Mouse (Mus musculus) embryonic facial prominence, embryonic 10.5 days (tissue): Measurements from ENCODE around the gene Cyp3a13. TPM values are rescaled to one million over a fixed set of nuclear protein-coding genes. Genes with fewer than 3 reads are reported as not detected.
"Not testable (repeated sequence)": the region's sequence is repeated elsewhere in the genome, so short reads cannot be mapped to it uniquely, and the experiment has no call there.

ENCODE experiments used
- DNase-seq: peaks from one replicate; pipeline ENCODE4 v3.0.0-alpha.2; 2017; ENCODE audit warnings: low spot score
- H3K27ac ChIP-seq: fragments of 300-500 bp; sonication (generic); replicated peaks from 2 replicates; pipeline ENCODE4 v1.5.1; 2016; ENCODE audit warnings: mild to moderate bottlenecking
- H3K27me3 ChIP-seq: fragments of 300-500 bp; sonication (generic); replicated peaks from 2 replicates; pipeline ENCODE4 v1.6.1; 2016; ENCODE audit warnings: low read depth, mild to moderate bottlenecking; ENCODE audit not compliant: poor library complexity, severe bottlenecking
- H3K36me3 ChIP-seq: fragments of 300-500 bp; sonication (generic); replicated peaks from 2 replicates; pipeline ENCODE4 v1.6.1; 2016; ENCODE audit warnings: mild to moderate bottlenecking, moderate library complexity
- H3K4me1 ChIP-seq: fragments of 300-500 bp; sonication (generic); 2 replicates; pipeline ENCODE4 v1.6.1; 2016
- H3K4me3 ChIP-seq: fragments of 300-500 bp; sonication (generic); 2 replicates; pipeline ENCODE4 v1.5.1; 2016; ENCODE audit warnings: mild to moderate bottlenecking, moderate library complexity
- H3K9me3 ChIP-seq: fragments of 300-500 bp; sonication (generic); 2 replicates; pipeline ENCODE4 v1.6.1; 2016; ENCODE audit warnings: mild to moderate bottlenecking
- WGBS: fragments of 180-500 bp; shearing (Covaris S2); methylation state at CpG from one replicate; pipeline ENCODE4 v1.1.7; 2016; 5-methylcytosine and 5-hydroxymethylcytosine counted together
- polyA plus RNA-seq: library from polyadenylated mRNA; unstranded; fragments of >200 nt; fragmentation: Nextera tagmentation; extraction: Ambion mirVana; gene quantifications from 2 replicates; pipeline ENCODE4 v1.2.1, GENCODE M21; 2016

Cyp3a13 gene
- polyA plus RNA-seq, 1 experiment from 2014 or later, result not detected

DNA sequence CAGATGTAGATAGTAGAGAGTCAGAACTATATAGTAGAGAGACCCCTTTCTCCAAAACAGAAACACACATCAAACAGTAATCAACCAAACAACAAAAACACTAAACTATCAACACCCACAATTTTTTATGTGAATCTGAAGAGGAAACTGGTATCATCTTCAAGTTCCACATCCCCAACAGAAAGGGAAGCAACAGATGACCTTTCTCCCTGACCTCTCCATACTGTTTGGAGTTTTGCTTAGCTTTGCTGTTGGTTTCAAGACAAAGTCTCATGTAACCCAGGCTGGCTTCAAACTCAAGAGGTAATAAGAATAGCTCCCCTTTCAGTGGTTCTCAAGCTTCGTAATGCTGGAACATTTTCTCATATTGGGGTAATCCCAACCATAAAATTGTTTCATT lies 57.4 kb downstream of the Cyp3a13 start:
- DNase-seq, H3K4me1 ChIP-seq, H3K9me3 ChIP-seq, H3K27ac ChIP-seq, H3K27me3 ChIP-seq, H3K36me3 ChIP-seq, H3K4me3 ChIP-seq: not testable (repeated sequence)
- WGBS, result 83% methylated on average over 1 of the region's 1 CpGs

- not testable (repeated sequence) for DNase-seq, H3K4me1 ChIP-seq, H3K27ac ChIP-seq, H3K36me3 ChIP-seq, H3K27me3 ChIP-seq, H3K4me3 ChIP-seq, H3K9me3 ChIP-seq
- WGBS, result 81% methylated on average over 2 of the region's 2 CpGs
These were observed 63.3 kb downstream of the Cyp3a13 start, which contains the start of gene Pilrb1 for GRCm38 (mm10) chr5:137857960-137858710. Gene Pilrb1, minus strand, starts transcription at chr5:137858106.

- DNase-seq, H3K36me3 ChIP-seq, H3K27me3 ChIP-seq, H3K4me1 ChIP-seq, H3K4me3 ChIP-seq, H3K9me3 ChIP-seq, H3K27ac ChIP-seq: not testable (repeated sequence)
- 79% methylated on average over 5 of the region's 5 CpGs for WGBS
These were observed 64.5 kb downstream of the Cyp3a13 start for GRCm38 (mm10) chr5:137856870-137857269.

GRCm38 (mm10) chr5:137854907-137855306 lies 66.5 kb downstream of the Cyp3a13 start:
- WGBS, result 79% methylated on average over 3 of the region's 3 CpGs

GRCm38 (mm10) chr5:137850313-137850712 lies 71.1 kb downstream of the Cyp3a13 start:
- not testable (repeated sequence) for DNase-seq, H3K27ac ChIP-seq, H3K36me3 ChIP-seq, H3K27me3 ChIP-seq, H3K4me3 ChIP-seq, H3K9me3 ChIP-seq, H3K4me1 ChIP-seq
- WGBS, result 85% methylated on average over 1 of the region's 1 CpGs

More at GRCm38 (mm10) chr5:137854907-137855306, 66.5 kb downstream of the Cyp3a13 start:
- DNase-seq, H3K4me3 ChIP-seq, H3K36me3 ChIP-seq, H3K27me3 ChIP-seq, H3K9me3 ChIP-seq, H3K27ac ChIP-seq, H3K4me1 ChIP-seq: not testable (repeated sequence)

Other genes starting within 250 kb of the Cyp3a13 start
- gene Agfg2, start 236.9 kb downstream of the Cyp3a13 start, polyA plus RNA-seq, result 21.3 and 23.0 TPM in 2 replicates
- 3.0 and 3.6 TPM in 2 replicates for gene Nyap1, start 180.0 kb downstream of the Cyp3a13 start, polyA plus RNA-seq
- gene Tsc22d4, start 175.9 kb downstream of the Cyp3a13 start, polyA plus RNA-seq, result 89.8 and 94.3 TPM in 2 replicates
- 47.9 and 49.1 TPM in 2 replicates for gene Ppp1r35, start 142.8 kb downstream of the Cyp3a13 start, polyA plus RNA-seq
- gene Mepce, start 134.0 kb downstream of the Cyp3a13 start, polyA plus RNA-seq, result 9.1 and 11.5 TPM in 2 replicates
- gene Zcwpw1, start 133.8 kb downstream of the Cyp3a13 start, polyA plus RNA-seq, result 14.5 and 17.5 TPM in 2 replicates
- 0.28 and 0.79 TPM in 2 replicates for gene Pilra, start 85.3 kb downstream of the Cyp3a13 start, polyA plus RNA-seq
- gene Pilrb1, start 63.5 kb downstream of the Cyp3a13 start, polyA plus RNA-seq, result 0.16 TPM in 1 of 2 replicates, not detected in the other
- gene Pilrb2, start 49.8 kb downstream of the Cyp3a13 start, polyA plus RNA-seq, result not detected in 2 replicates
- 0.06 and 0.07 TPM in 2 replicates for gene Gjc3, start 41.5 kb upstream of the Cyp3a13 start, polyA plus RNA-seq
- not detected in 2 replicates for gene Azgp1, start 59.9 kb upstream of the Cyp3a13 start, polyA plus RNA-seq
- gene Smok3a, start 99.6 kb upstream of the Cyp3a13 start, polyA plus RNA-seq, result not detected in 2 replicates
- gene Smok3b, start 99.8 kb upstream of the Cyp3a13 start, polyA plus RNA-seq, result not detected in 2 replicates
- gene Smok3c, start 131.6 kb upstream of the Cyp3a13 start, polyA plus RNA-seq, result not detected in 2 replicates
- gene Zkscan1, start 163.5 kb upstream of the Cyp3a13 start, polyA plus RNA-seq, result 28.2 and 30.0 TPM in 2 replicates
- 96.5 and 97.0 TPM in 2 replicates for gene Zscan21, start 195.3 kb upstream of the Cyp3a13 start, polyA plus RNA-seq
- 32.1 and 39.8 TPM in 2 replicates for gene Zfp113, start 234.1 kb upstream of the Cyp3a13 start, polyA plus RNA-seq
- 357 and 367 TPM in 2 replicates for gene Cops6, start 239.5 kb upstream of the Cyp3a13 start, polyA plus RNA-seq